Mouse (Mus musculus) olfactory bulb, adult 2 months (tissue): Measurements from ENCODE around the gene Dnah12. TPM values are rescaled to one million over a fixed set of nuclear protein-coding genes. Genes with fewer than 3 reads are reported as not detected.
"Not testable (repeated sequence)": the region's sequence is repeated elsewhere in the genome, so short reads cannot be mapped to it uniquely, and the experiment has no call there.

Source experiments
- H3K27ac ChIP-seq: fragments of 200-500 bp; 2 replicates; pipeline ENCODE4 v1.5.1; 2012; ENCODE audit warnings: low read depth, low read length; ENCODE audit not compliant: insufficient read depth
- H3K4me1 ChIP-seq: fragments of 200-500 bp; 2 replicates; pipeline ENCODE4 v1.6.1; 2012; ENCODE audit warnings: low read length; ENCODE audit not compliant: control insufficient read depth, insufficient read depth
- H3K4me3 ChIP-seq: fragments of 200-500 bp; 2 replicates; pipeline ENCODE4 v1.5.1; 2012; ENCODE audit warnings: mild to moderate bottlenecking, low read depth, low read length, moderate library complexity; ENCODE audit not compliant: insufficient read depth
- CTCF ChIP-seq: fragments of 200-500 bp; IDR thresholded peaks from 2 replicates; pipeline ENCODE4 v1.5.1; 2012; ENCODE audit warnings: low read depth, mild to moderate bottlenecking, low read length, moderate library complexity; ENCODE audit not compliant: insufficient read depth
- POLR2A ChIP-seq: fragments of 200-500 bp; IDR thresholded peaks from 2 replicates; pipeline ENCODE4 v1.6.1; 2012; ENCODE audit warnings: mild to moderate bottlenecking, low read depth, low read length, moderate library complexity; ENCODE audit not compliant: insufficient read depth
- WGBS: fragments of 180-500 bp; shearing (Covaris S2); methylation state at CpG from one replicate; pipeline ENCODE4 v1.1.7; 2018; 5-methylcytosine and 5-hydroxymethylcytosine counted together
- polyA plus RNA-seq: library from polyadenylated mRNA; stranded (reverse); fragments of >200 nt; gene quantifications from 2 replicates; pipeline ENCODE4 v1.2.4, GENCODE M21; 2012; ENCODE audit warnings: low replicate concordance; ENCODE audit not compliant: missing spikeins, insufficient read depth, insufficient read length

The Dnah12 gene
- polyA plus RNA-seq, 1 experiment = not detected

- H3K4me1 ChIP-seq = peaks cover 6% of the 10 kb centered on the region; the same call in 1 of the 2 replicates
- 1% methylated on average over 73 of the region's 73 CpGs for WGBS
- H3K4me3 ChIP-seq = peak overlapping the region; percentile 84
- H3K27ac ChIP-seq = peak overlapping the region; percentile 85; the same call in 1 of the 2 replicates
- TF ChIP-seq CTCF (no peak), POLR2A (no peak)
Measured at GRCm38 (mm10) chr14:26668371-26669291, 24.4 kb upstream of the Dnah12 start.

- peaks cover 6% of the 10 kb centered on the region; the same call in 1 of the 2 replicates for H3K4me1 ChIP-seq
- H3K4me3 ChIP-seq = peak within 1 kb of the TSS; percentile 84
- TF ChIP-seq CTCF (no peak), POLR2A (peak; percentile 69)
- H3K27ac ChIP-seq = peak within 1 kb of the TSS; percentile 85
- under 1% methylated on average over 70 of the region's 70 CpGs for WGBS
Measured at GRCm38 (mm10) chr14:26669292-26670073, 23.6 kb upstream of the Dnah12 start, which contains the start of gene Pde12. Gene Pde12 (minus strand): TSS chr14:26669883.

GRCm38 (mm10) chr14:26670964-26671363 lies 22.1 kb upstream of the Dnah12 start:
- TF ChIP-seq CTCF = no peak
- TF ChIP-seq POLR2A = no peak
- Histone ChIP-seq H3K4me1 (peaks cover 6% of the 10 kb centered on the region; the same call in 1 of the 2 replicates), H3K27ac (no peak overlapping the region), H3K4me3 (no peak overlapping the region)

GRCm38 (mm10) chr14:26671870-26672615 lies 21.0 kb upstream of the Dnah12 start:
- H3K4me1 ChIP-seq, H3K27ac ChIP-seq, H3K4me3 ChIP-seq: not testable (repeated sequence)
- 65% methylated on average over 17 of the region's 17 CpGs for WGBS

GRCm38 (mm10) chr14:26674476-26675169 lies 18.5 kb upstream of the Dnah12 start:
- H3K4me1 ChIP-seq, H3K27ac ChIP-seq, H3K4me3 ChIP-seq: not testable (repeated sequence)
- WGBS = 81% methylated on average over 2 of the region's 2 CpGs

GRCm38 (mm10) chr14:26675371-26675770 lies 17.7 kb upstream of the Dnah12 start:
- H3K4me1 ChIP-seq = no peaks in the 10 kb centered on the region
- H3K27ac ChIP-seq = no peak overlapping the region
- WGBS = 10% methylated on average over 12 of the region's 12 CpGs
- H3K4me3 ChIP-seq = no peak overlapping the region
- TF ChIP-seq CTCF = no peak
- no peak for TF ChIP-seq POLR2A

- 82% methylated on average over 5 of the region's 5 CpGs for WGBS
- TF ChIP-seq CTCF = no peak
- no peak for TF ChIP-seq POLR2A
- H3K27ac ChIP-seq = no peak overlapping the region
- H3K4me1 ChIP-seq = no peaks in the 10 kb centered on the region
- H3K4me3 ChIP-seq = no peak overlapping the region
Measured at GRCm38 (mm10) chr14:26675791-26676190, 17.3 kb upstream of the Dnah12 start.

- Histone ChIP-seq H3K27ac (no peak overlapping the region), H3K4me3 (no peak overlapping the region), H3K4me1 (no peaks in the 10 kb centered on the region)
- WGBS = 59% methylated on average over 2 of the region's 2 CpGs
- TF ChIP-seq CTCF (no peak), POLR2A (no peak)
Measured at GRCm38 (mm10) chr14:26690727-26691126, 2.3 kb upstream of the Dnah12 start.
